Mouse (Mus musculus): Measurements from ENCODE around the gene Gm45837.

DNA sequence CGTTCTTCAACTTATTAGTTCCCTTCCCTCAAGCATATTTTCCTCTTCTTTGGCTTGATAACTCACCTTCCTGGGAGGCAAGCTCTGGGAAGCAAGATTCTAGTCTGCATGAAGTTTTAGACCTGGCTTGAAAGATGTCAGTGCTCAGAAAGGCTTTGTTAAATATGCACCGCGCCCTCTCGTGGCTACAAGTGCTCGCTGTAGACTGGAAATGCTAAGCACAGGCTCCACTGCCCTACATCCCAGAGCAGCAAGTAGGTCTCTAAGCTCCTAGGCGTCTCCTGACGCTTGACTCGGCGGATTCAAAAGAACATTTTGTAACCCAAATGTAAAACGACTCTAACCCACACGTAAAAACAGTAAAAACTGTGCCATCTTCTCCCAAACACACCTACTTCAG lies 130.4 kb downstream of the Gm45837 start:
- TF ChIP-seq CTCF (IDR thresholded peaks at IDR 0.05; ENCODE audit: borderline replicate concordance, control insufficient read depth, extremely low read depth, insufficient read depth, low read length, poor library complexity) (peak; percentile 50; the same call in 1 of the 2 replicates), POLR2A (IDR thresholded peaks at IDR 0.05; ENCODE audit: control insufficient read depth, extremely low read depth, insufficient read depth, low read length, poor library complexity) (no peak)
